Mouse (Mus musculus) adrenal gland, adult 2 months (tissue): ENCODE data around the gene Fam126a. TPM values are rescaled to one million over a fixed set of nuclear protein-coding genes. Genes with fewer than 3 reads are reported as not detected.

Source experiments
- DNase-seq: peaks from one replicate; pipeline ENCODE4 v3.0.0; 2021
- long read RNA-seq: library from polyadenylated mRNA; stranded (forward); transcript quantifications from one replicate; pipeline ENCODE4 v2.0.0, GENCODE M21; 2021
- polyA plus RNA-seq: library from polyadenylated mRNA; depleted of rRNA; stranded (reverse); fragments of >200 nt; gene quantifications from 2 replicates; pipeline ENCODE4 v1.2.3, GENCODE M21; 2012; rRNA removed
- total RNA-seq, 2 experiments: library from RNA; stranded (reverse); gene quantifications; 2 replicates each; pipeline ENCODE4 v1.2.3; 2021

Gene Fam126a
- total RNA-seq (100 to 1,000 TPM in 1 of 2 experiments, 10 to 100 TPM in 1; 50.1 to 133 TPM), polyA plus RNA-seq (9.2 and 14.5 TPM in 2 replicates)
- long read RNA-seq, full-length matches to known transcripts, result 6 of 22 reads
- long read RNA-seq, partial matches to known transcripts, result 3 of 22 reads
- long read RNA-seq, other reads (novel, unspliced or antisense), result 13 of 22 reads

DNA sequence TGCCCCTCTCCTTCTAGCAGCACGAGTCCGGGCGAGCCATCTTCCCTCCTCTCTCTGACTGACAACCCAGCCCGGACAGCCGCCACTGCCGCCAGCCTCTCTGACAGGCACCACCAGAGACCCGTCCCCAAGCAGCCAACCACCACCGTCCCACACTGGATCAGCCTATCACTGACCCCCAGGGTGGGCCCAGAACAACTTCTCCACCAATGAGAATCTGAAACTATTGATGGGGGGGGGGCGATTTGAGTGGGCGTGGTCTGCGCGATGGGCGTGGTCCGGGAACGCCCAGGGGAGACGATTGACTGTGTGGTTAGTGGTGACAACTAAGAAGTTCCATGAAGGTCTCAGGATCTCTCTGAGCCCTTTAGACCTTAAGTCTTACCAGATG, at the start of gene Fam126a:
Fam126a (minus strand) TSS at position 112 of the 391 bp plus-strand sequence.
- peak; percentile 97 for DNase-seq

GRCm38 (mm10) chr5:24078420-24079179, 48.1 kb upstream of the Fam126a start:
- DNase-seq, result no peak

DNA sequence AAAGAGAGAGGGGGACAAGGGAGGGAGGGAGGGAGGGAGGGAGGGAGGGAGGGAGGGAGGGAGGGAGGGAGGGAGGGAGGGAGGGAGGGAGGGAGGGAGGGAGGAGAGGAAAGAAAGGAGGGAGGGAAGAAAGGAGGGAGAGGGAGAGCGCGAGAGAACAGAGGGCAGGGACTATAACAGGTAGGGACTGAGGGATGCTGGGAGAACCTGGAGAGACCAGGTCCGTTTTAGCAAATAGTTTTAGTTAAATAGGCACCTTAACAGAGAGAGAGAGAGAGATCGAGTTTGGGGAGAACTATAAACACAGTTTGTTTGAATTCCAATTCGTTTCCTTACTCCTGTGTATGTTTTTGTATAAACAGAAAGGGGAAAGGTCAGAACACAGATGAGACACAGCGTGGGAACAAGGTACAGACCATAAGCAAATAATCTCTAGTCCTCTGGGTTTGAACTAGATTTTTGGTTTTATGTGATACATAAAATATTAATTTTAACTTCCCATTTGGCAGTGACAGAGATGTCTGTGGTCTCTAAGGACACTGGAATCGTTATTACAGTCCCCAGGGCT, 47.3 kb upstream of the Fam126a start:
- no peak for DNase-seq

DNA sequence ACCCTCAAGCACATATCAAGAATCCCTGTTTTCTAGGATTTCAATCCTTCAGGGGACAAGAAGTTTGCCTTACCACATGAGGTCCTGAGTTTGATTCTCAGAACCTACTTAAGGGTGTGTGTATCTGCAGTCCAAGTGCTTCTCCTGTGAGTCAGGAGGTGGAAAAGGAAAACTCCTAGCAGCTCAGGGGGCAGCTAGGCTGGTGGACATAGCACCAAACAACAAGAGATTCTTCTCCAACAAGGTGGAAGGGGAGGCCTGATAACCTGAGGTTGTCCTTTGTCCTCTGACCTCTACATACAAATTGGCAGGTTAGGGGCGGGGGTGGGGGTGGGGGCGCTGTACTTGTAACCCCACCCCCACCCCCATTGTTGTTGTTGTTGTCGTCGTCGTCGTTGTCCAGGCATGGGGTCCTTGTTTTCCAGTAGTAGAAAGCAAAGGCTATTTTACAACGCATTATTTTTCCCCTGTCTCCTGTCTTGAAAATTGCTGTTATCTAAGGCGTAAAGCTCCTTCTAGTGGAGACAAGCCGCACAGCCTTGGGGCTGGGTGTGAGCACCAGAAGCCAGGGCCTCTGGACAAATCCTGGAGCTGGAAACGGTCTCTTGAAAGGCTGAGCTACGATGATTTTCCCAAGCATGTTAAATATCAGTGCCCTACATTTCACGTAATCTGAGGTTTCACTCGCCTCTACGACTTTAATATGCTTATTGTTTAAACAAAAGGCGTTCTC, 46.7 kb upstream of the Fam126a start:
- DNase-seq, result peak; percentile 83

DNA sequence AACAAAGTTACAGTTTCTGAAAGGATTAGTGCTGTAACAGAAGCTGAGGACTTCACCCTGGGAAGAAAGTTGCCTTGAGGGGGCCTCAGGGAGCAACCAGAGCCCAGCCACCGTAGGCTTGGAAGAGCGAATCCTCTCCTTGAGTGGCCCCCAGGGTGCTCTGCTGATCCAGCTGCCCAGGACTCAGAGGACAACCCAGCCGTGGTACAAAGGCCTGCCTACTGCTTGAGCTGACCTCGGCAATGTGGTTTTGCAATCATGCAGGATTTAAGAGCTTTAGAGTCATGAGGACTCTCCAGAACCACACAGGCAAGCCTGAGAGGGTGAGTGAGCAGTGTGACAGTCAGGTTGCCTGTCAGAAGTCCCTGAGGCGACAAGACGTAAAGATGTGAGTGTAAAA, 41.5 kb upstream of the Fam126a start:
- DNase-seq, result peak; percentile 66

DNA sequence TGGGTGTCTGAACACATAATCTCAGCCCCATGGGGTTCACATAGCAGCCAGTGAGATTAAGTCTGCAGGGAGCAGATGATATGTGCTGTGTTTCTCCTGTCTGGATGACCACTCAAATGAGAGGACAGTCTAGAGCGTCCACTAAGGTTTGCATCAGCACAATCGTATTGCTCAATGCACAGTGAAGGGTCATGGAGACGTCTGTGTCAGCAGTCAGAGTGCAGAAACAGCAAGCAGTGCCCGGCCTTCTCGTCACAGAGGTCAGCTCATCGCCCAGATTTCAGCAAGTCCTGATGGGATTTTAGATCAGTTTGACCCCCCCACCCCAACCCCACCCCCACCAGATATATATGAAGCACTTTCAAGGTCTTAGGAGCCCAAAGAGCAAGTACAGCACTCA, 38.5 kb upstream of the Fam126a start:
- DNase-seq, result peak; percentile 71

- no peak for DNase-seq
Observed at GRCm38 (mm10) chr5:24063545-24063944, 33.1 kb upstream of the Fam126a start.

DNA sequence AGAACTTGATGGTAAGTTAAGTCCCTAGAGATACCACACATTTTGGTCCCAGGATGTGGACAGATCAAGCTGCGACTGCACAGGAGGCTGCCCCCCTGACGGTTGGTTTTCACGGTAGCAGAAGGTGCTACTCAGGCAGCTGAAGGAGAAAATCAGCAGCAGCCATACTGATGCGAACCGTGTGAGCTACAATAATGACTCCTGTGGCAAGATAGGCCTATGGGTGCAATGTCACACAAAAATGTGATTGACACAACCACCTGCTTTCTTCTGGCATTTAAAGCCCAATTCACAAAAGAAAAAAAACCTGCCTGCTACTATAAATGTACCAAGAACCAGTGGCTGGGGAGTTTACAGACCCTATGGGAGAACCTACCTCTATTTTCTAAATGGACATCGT, 32.5 kb upstream of the Fam126a start:
- DNase-seq, result no peak

DNA sequence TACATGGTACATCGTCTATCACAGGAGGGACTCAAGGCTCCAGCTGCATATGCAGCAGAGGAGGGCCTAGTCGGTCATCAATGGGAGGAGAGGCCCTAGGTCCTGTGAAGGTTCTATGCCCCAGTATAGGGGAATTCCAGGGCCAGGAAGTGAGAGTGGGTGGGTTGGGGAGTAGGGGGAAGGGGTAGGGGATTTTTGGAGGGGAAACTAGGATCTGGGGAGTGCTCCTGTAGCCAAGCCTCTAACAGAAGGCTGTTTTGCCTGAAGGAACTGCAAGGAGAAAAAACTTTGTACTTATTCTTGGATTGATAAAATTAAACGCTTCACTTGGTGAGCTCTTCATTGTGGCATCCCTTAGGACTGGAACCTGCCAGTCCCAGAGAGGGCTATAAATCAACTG, 30.5 kb upstream of the Fam126a start:
- no peak for DNase-seq

- DNase-seq, result no peak
Observed at GRCm38 (mm10) chr5:24057592-24057991, 27.1 kb upstream of the Fam126a start.

DNA sequence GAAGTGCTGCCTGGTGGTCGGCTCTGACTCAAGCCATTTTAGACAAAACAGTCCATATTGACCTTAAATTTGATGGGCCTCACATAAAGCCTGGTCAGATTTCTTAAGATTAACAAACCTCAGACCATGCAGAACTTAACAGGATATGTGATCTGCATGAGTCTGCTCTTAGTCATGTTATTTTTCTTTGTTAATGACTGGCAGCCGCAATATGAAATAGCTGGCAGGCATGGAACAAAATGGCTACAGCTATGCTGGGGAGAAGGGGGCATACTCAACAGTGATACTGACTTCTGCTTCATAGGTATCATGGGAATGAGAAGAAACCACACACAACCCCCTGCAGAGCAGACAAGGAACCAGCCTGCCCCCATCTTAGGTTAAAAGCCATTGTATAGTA, 26.4 kb upstream of the Fam126a start:
- no peak for DNase-seq

DNA sequence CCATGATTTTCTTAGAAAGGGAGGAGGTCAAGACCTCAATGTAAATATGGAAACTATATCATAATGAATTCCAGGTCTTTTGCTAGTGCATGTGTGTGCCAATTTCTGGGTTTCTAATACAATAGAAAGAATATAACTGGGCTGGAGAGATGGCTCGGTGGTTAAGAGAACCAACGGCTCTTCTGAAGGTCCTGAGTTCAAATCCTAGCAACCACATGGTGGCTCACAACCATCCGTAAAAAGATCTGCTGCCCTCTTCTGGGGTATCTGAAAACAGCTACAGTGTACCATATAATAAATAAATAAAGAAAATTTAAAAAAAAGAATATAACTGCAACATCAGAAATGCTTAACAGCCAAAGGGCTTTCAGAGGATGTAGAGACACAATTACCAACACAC, 23.9 kb upstream of the Fam126a start:
- DNase-seq, result no peak

- DNase-seq, result peak; percentile 72
Observed at GRCm38 (mm10) chr5:24053245-24054190, 23.0 kb upstream of the Fam126a start.

- peak; percentile 55 for DNase-seq
Observed at GRCm38 (mm10) chr5:24051755-24052675, 21.5 kb upstream of the Fam126a start.

DNA sequence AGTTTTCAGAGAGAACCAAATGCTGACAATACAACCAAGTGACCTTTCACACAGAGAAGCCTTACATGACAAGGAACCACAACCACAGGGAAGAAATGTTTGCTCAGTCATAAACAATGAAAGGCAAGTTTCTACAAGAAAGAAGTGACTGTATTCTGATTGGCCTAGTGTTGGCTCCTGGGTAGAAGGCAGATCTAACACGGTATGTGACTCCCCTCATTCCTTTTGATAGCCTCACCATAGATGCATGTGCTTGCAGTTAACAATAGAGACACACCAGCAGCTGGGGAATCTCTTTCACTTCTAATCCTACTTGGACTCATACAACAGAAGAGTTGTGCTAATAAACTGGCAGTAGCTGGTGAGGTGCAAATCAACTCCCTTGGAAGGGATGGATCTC, 17.3 kb upstream of the Fam126a start:
- DNase-seq, result no peak

DNA sequence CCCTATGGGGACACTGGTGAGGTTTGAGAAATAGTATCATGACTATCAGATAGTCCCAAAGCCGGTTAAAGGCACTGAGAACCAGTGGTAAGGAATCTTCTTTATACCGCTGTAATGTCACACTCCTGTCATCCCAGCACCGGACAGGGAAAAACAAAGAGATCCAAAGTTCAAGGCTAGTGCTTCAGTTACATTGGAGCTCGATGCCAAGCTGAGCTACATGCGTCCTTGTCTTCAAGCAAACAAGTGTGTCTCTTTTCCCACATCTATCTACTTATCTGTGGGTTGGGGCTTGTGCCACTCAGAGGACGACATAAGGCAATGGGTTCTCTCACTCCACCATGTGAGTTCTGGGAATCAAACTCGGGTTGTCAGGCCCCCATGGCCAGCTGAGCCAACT, 16.5 kb upstream of the Fam126a start:
- peak; percentile 59 for DNase-seq

DNA sequence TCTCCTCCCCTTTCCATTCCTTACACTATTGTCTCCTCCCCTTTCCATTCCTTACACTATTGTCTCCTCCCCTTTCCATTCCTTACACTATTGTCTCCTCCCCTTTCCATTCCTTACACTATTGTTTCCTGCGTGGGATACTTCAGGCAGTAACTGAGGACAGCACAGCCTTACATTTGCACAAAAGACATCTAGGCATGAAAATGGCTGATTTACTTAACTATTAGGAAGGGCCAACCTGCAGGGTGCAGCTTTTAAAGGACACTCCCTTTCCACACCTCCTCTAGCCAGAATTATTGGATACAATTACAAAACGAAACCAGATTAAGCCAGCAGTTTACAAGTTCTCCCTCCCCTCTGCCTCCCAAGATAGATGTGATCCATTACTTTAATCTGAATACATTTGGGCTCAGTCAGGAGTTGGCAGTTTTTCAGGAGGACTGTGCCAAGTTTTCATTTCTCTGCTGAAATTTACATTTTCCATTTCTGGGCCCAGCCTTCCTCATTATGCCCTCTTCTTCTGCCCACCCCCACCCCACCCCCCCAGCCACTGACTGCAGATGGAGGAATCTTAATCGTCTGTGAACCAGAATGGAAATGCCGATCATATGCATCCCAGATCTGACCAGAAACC, 15.6 kb upstream of the Fam126a start:
- peak; percentile 70 for DNase-seq

DNA sequence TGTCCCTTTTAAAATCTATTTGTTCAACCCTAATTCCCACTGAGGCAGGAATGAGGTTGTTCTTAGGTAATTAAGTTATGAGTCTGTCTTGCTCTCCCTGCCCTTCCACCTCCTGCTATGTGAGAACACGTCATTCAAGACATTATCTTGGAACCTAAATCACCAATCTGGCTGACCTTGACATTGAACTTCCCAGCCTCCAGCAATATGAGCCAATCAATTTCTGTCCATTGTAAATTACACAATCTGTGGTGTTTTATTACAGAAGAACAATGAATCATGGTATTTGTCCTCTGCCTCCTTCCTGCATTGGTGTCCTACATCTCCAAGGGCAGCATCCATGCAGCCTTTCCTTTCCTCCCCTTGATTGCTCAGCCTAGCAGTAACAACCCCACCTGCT, 13.9 kb upstream of the Fam126a start:
- DNase-seq, result peak; percentile 68

DNA sequence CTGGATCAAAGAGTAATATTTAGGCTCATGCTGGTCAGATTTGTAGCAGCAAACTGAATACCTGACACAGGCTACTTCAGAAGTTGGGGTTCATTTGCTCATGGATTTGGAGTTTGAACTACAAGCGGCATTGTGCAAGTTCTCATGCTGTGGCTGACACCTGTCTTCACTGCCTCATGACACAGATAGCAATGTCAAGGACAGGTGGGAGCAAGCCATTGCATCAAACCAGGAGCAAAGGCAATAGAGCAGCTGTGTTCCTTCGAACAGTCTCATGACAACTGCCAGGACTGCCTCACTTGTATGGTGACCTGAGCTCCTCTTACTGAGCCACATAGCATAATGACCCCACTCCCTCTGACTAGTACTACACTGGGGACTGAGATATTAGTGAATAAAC, 12.9 kb upstream of the Fam126a start:
- no peak for DNase-seq

- DNase-seq, result no peak
Observed at GRCm38 (mm10) chr5:24041341-24041852, 10.9 kb upstream of the Fam126a start.
